Mouse (Mus musculus) B cell, adult 2 months (primary cell): ENCODE data around the gene Ccser1.

Source experiments
- DNase-seq, 2 experiments: peaks; one replicate each; pipeline ENCODE4 v3.0.0; 2022

The Ccser1 gene

DNA sequence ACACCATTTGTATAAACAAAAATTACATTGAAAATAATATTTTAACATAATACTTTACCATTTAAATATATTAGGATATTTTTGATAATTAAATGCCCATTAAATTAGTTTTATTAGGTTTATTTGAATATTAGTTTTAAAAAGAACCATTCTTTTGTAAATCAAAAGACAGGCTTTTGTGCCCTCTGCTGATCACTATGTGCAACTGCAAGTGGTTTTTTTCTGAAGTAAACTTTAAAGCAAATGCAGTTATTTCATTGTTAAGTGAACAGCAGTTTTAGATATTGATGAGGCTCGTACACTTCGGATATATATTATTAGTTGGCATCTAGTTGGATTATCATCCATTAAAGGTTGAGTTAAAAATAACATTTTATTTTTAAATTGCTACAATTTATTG is 121.5 kb downstream of the Ccser1 start:
- peak; percentile 11 to 24 for DNase-seq

DNA sequence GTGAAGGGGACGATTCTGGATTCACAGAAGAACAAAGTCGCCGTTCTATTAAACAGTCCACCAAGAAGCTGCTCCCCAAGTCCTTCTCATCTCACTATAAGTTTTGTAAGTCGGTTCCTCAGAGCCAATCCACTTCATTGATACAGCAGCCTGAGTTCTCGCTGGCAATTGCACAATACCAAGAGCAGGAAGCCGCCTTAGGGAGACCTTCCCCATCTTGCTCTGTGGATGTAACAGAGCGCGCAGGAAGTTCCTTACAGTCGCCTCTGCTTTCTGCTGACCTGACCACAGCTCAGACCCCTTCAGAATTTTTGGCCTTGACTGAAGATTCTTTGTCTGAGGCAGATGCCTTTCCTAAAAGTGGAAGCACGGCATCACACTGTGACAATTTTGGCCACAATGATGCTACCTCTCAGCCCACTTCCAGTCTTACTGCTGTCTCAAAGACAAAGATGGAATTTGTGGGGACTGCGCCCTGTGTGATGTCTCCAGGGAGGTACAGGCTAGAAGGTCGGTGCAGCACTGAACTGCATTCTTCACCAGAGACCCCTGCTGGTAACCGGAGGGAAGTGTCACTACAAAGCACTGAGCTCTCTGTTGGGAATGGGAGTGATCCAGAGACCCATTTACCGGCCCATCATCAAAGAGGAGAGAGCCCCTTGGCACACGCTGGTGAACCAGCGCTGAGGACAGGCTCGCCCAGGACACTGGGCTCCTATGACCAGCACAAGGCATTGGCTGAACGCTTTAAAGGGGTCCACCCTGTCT is 131.4 kb downstream of the Ccser1 start:
- no peak for DNase-seq

DNA sequence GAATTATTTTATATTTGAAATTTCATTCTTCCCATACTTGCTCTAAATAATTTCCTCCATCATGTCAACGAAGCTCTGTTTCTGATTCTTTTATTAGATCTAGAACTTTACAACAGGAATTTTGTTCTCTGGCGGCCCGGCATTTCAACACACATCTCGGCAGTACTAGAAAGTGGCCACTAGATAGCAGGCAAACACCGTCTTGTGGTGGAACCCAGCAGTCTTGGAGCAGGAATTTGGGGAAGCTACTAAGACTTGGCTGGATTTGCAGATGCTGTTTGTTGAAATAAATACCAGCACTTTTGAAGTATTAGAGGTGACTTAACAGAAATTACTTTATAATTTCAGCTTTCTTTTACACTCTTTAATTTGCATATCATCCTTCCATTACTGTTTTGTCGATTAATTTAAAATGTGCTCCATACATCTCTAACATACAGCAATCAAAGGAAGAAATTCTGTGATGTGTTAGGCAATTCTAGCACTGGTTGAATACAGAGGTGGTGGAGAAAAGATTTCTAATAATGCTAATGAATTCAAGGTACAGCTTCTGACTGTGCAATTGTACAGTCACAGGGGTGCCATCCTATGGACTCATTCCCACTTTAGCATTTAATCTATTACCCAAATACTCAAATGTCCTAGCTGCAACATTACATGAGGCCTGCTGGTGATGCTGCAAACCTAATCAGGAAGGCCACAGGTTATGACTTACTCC is 135.9 kb downstream of the Ccser1 start:
- no peak for DNase-seq

DNA sequence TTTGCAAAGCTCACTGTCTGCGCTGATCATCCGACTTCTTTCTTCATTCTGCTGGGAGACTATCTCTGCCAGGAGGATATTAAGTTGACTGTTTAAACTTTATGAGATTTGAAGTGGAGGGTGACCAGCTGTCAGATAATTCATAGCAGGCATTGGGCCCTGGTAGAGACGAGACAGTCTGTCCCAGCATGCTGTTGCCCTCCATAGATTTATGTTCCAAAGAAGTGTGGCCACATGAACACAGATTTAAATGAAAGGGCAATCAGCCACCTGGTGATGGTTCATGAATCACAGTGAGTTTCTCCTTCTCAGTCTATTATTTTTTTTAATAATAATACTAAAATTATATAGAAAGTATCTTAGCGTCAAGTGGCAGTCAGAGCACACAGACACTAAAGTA is 140.7 kb downstream of the Ccser1 start:
- no peak for DNase-seq

DNA sequence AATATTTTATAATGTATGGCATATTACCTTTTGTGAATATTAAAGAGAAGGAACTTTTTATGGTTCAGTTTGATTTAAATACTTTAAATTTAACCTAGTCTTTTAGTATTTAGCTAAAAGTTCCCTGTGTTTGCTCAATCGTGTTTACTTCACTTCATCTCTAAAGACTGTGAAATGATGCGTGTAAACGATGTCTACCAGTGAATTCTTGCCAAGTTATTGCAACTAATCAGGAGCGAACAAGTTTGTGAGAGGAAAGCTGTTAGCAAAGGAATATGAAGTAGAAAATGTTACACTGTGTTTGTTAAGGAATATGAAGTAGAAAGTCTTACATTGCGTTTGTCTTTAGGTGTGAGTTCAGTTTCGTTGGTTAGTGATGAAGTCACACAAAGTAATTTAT is 142.2 kb downstream of the Ccser1 start:
- no peak for DNase-seq

DNA sequence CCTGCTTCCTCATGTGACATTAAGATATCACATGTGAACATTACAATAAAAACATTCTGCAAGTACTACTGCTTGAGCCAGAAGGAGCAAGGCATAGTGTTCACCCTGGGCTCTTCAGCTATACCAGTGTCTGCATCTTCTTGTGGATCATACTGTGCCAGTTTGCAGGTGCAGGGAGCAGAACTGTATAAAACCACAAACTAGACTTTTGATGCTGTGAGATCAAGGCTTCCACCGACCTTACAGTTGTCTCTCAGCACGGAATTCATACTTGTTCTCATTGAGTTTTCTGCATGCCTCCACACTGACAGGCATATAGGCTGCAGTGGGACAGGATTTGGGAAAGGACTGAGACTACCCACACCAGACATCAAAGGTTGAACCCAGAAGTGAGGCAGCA is 146.0 kb downstream of the Ccser1 start:
- DNase-seq, result no peak

DNA sequence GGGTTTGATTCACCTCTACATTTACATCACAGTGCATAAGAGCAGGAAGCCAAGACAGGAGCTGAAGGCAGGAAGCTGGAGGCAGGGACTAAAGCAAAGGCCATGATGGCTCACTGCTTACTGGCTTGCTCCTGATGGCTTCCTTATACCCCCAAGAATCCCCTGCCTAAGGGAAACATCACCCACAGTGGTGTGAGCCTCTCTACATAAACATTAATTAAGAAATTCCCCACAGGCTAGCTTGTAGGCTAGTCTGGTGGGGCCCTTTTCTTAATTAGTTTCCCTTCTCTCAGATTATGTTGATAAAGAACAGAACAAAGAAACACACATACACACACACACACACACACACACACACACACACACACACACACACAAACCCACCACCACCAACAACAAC is 148.9 kb downstream of the Ccser1 start:
- DNase-seq, result no peak

DNA sequence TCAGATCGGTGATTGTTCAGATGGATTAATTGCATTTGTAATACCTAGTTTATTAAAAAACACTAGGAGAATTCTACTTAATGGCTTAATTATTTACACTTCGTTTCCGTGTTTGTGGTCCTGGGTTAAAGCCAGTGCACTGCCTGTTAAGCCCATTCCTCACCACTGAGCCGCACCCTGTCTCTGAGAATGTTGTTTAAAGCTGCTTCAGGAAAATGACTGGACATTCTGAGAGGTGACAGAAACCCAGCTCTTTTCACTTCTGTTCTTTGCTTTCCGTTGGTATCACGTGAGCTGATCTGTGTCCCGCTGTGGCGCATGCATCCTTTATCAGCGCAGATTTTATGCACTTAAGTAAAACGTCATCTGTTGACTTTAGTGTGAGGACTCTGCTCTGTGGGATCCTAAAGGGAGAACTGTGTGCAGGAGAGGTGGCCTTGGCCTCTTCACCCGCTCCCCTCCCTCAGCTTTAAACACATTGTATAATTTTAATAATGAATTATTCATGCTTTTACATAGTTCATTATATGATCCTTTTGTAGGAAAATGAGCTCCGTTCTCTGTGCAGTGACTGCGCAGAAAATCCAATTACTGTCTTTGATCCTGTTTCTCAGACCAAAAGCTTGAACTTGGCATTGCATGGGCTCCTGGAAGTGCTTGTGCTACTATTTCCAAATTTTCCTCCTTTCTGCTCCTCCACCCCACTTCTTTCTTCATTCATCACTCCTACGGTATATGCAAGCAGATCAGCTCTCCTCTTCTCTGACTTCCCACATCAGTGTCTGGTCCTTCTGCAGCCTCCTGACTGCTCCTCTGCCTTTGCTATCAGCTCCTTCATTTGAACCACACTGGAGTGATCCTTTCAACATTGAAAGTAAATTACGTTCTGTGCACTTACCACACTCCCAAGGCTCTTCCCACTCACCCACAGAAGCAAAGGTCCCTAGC is 149.7 kb downstream of the Ccser1 start:
- DNase-seq, result no peak

DNA sequence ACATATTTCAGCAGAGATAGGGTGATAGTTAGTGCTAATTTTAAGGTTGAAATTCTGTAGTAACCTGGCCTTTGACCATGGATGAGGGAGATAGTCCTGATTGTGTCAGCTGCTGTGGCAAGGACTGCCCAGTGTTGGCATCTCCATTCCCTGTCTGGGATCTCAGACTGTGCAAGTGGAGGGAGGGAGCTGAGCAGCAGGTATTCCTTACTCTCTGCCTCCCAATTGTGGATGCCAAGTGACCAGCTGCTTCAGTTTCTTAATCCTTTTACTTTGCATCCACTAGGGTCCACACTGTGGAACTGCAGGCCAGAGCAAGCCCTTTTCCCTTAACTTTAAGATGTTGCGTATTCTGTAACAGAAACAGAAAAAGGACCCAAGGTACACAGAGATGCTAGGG is 154.3 kb downstream of the Ccser1 start:
- no peak for DNase-seq

DNA sequence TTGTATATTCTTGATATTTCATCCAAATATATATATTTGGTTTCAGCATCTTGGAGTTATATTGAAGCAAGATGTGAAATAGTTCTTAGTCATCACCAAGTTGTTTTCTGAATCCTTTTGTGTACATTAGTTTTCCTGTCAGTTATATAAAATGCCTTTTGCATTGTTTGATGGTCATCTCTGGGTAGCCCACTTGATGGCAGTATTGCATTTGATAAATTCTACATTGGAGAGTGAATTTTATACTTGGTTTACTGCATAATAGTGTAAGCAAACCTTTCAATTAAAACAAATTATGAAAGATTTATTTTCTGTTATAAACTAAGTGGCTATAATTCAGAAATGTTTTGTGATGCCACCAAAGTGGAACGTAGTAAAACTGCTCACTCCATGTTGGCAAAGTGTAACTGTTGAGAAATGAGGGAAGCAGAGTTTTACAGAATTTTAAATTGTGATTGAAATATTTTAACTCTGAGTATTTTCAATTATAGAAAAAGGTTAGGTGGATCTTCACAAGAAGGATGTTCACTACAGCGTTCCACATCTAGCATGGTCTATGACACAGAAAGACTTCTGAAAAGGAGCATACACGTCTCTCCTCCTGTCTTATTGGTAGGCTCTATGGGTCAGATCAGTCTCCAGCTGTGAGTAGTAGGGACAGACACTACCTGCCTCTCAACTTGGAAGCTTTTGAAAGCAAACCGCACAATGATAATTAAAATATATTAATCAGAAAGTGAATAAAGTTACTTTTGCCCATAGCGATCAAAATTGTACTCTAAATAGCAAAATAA is 167.1 kb downstream of the Ccser1 start:
- DNase-seq, result no peak

DNA sequence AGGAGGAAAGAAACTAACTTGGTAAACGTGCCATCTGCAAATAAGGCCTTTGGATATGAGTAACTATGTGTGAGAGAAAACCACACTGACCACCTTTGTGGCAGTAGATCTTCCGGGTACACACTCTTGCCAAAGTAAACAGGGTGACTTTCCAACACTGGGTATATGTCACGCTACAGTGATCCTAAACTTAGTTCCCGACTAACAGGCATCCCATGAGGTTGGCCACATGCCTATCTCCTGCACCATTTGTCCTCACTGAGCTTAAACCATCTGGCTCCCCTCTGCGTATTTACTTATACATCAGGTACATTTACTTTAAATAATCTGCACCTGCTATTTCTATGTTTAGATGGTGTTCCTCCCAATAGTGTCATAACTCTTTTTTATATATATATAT is 183.6 kb downstream of the Ccser1 start:
- DNase-seq, result no peak

DNA sequence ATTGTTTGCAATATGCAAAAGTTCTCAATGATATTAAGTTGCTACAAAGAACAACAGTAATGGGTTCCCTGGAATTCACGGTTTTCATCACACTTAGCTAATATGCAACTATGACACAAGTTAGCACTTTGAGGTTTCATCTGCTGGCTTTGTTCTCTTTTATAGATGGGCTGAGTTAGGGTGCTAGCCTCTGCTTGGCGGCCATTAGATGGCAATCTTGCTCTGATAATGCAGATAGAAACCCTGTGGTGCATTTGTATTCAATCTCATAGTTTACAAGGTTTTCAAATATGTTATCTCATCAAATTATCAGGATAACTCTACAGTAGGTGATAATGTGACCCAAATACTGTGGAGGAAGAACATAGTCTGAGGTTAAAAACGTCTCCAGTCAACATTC is 202.4 kb downstream of the Ccser1 start:
- no peak for DNase-seq

DNA sequence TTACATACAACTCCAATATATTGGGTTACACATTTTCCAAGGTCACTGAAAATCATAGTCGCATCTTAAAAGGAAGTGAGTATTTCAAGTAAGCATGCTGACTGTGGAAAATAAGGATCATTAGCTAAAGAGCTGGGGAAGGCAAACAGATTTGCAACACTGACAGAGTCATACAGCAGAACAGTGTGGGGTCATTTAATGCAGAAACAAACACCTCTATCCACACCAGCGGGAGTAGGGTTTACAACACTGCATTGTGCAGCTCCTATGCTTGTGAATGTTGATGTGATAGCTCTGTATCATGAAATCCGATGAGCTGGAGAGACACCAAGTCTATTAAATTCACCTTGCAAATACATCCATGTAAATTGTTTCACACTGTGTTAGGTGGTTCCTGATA is 202.9 kb downstream of the Ccser1 start:
- no peak for DNase-seq

DNA sequence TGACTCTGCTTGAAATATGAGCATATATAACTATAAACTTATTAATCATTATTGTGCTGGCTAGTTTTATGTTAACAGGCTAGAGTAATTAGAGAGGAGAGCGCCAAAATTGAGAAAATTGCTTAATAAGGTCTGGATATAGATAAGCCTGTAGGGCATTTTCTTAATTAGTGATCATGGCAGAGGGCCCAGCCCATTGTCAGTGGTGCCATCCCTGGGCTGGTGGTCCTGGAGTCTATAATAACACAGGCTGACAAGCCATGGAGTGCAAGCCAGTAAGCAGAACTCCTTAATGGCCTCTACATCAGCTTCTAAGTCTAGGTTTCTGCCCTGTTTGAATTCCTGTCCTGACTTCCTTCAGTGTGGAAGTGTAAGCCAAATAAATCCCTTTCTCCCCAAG is 206.9 kb downstream of the Ccser1 start:
- no peak for DNase-seq

DNA sequence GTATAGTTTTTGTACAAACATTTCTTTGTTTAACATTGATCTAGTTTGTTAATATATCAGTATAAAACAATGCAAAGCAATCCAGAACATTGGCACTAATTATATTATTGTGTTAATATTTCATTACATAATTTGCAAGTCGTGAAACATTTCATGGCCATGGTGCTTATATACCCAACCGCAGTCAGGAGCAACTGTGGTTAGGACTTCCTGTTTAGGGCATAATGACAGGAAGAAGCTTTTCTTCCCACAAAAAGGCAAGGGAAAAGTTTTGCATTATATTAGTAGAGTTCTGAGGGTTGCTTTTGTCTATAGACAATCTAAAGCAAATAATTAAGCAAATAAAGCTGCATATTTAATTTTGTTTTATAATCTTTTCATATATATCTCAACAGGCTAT is 247.4 kb downstream of the Ccser1 start:
- no peak for DNase-seq

DNA sequence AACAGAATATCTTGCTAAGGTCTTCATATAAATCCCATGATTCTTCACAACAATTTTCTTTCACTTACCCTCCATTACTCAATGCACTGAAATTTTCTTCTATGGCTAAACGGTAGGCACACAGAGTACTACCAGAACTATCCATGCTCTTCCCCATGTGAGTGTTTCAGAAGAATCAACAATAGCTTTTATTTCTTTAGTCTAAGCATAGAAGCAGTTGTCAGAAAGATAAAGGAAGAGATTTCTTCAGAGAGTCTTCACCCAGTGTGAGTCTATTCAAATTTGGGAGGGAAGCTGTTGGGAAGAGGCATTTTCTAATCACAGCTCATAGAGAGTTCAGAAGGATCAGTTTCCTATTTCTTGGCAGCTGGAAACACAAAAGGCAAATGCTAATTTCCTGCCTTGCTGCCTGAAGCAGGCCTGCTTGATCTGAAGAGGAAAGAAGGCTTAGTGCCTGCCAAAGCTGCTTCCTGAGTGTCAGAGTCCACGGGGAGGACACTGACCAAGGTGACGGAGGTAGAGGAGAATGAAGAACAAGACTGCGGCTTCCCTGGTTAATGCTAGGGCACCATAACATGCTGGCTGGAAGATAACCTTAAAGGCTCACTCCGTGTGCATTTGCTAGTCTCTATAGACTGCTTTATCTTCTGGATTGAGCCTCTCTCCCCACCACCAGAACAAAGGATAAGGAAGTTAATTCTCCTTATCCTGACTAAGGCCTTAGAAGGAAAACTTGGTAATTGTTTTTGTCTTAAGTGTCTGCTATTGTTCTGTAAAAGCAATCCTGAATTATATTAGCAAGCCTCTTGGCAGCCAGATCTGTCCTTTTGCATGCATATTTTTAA is 251.0 kb downstream of the Ccser1 start:
- no peak for DNase-seq

DNA sequence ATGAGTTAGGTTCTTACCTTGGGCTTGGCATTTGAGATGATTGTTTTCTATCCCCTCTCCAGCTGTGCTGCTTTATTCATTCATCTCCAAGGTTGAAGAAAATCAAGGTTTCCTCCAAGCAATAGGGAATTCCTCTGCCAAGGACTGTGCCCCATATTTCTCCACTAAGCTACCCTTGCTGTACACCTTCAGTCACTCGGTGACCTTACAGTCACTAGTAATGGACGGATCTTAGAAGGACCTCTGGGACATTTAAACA is 251.5 kb downstream of the Ccser1 start:
- DNase-seq, result no peak

DNA sequence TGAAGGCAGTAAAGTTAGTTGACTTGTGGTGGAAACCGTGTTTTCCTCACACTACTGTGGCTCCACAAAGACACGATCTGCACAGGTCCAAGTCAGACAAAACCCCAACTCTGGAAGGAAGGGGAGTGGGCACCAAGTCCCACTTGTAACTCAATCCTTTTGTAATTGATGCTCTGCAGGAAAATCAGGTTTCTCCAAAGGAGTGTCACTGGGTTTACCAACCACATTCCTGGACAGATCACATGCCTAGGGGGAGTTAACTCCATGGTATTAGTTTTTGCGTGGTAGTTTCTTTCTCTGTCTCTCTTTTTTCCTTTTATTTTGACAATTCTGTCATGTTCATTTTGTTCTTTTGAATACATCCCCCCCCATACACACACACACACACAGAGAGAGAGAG is 252.0 kb downstream of the Ccser1 start:
- DNase-seq, result no peak

DNA sequence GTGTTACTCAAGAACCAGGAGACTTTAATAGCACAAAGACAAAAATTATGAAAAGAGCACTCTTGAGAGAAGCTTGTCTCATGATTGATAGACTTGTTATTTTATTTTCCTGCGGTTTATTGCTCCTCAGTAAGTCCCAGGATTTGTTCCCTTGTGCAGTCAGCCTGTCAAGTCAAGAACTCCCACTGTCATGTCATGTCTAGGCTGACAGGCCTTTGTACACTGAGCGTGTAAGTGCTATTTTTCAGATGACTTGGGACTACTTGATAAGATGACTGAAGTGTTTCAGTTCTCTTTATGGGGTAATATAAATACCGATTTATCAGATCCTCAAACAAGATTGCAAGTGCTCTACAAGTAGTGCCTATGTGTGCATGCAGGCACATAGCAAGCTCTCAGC is 252.6 kb downstream of the Ccser1 start:
- DNase-seq, result no peak

DNA sequence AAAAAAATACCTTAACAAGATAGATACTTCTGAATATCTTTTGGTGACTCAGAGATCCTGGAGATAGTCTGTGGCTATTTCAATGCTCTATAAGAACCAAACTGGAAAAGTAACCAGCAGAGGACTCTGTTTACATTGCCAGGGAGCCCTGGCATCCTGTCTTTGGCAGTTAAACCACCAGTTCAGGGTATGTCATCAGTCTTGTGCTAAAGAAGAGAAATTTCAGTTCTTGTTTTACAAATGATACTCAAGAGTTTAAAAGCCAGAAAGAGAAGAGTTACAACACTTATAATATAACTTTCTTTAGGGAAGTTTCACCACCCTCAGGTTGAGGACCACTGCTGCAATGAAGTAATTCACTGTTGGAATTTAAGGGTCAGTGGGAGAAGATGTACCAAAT is 258.0 kb downstream of the Ccser1 start:
- no peak for DNase-seq

DNA sequence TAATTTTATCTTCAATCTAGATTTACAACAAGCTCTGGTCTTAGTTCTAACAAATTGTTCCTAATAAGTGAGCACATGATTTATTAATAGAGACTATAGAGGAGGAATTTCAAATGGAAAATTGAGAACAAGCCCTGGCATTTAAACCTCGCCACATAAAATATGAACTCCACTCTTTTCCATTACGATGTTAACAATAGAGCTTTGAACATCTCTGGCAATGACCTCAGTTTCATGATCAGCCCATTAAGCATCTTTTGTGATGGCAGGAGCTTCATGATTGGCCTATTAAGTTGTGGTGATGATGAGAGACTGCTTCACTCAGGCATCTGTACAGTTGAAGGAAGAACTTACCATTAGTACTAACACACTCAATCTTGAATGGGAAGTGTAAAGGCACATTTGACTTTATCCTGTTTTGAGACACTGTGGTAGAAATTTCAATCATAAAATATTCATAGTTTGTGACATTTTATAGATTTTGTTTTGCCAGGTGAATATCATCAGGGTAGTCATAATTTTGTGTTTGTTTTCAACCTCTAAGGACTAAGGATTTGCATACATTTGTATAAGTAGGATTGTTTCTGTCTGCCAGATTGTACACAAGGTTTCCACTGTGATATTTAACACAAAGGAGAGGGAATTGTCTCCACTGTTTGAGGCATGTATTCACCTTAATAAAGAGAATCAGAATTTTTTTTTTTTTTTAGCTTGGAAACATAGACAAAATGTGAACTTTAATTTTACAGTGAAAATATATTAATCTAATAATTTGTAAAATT is 291.4 kb downstream of the Ccser1 start:
- no peak for DNase-seq
